Mouse (Mus musculus): ENCODE data around the gene Scfd2. TPM values are rescaled to one million over a fixed set of nuclear protein-coding genes. Genes with fewer than 3 reads are reported as not detected.

The Scfd2 gene
- polyA plus RNA-seq, 1 experiment from 2014 or later, result 17.1 TPM

DNA sequence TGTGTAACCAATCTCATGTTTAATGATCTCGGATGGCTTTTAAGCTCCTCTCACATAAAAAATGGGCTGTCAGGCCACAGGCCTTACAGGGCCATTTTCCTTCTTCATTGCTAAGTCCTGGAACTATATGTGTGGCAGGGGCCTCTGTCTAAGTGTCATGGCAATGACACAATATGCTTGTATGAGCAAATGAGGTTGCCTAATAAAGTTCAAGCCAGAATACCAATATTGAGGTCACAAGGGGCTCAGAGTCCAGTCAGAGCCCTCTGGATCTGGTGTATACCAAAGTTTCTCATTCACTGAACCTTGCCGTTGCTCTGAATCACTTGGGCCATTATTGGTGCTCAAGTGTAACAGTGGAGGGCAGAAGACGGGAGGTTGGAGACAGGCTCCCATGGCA lies 288.9 kb downstream of the Scfd2 start:
- no peak overlapping the region for H3K9ac ChIP-seq
- no peak overlapping the region for H3K4me2 ChIP-seq (replicated peaks)
- H3K4me1 ChIP-seq, result peaks cover 25% of the 10 kb centered on the region
- WGBS, result 62% methylated on average over 3 of the region's 3 CpGs
- no peaks in the 10 kb centered on the region for H3K36me3 ChIP-seq
- H3K27ac ChIP-seq, result no peak overlapping the region
- no peaks in the 10 kb centered on the region for H3K27me3 ChIP-seq
- ATAC-seq (ENCODE audit: low FRiP score, low read depth), result no peak
- no peaks in the 10 kb centered on the region for H3K9me3 ChIP-seq
- no peak overlapping the region for H3K4me3 ChIP-seq

DNA sequence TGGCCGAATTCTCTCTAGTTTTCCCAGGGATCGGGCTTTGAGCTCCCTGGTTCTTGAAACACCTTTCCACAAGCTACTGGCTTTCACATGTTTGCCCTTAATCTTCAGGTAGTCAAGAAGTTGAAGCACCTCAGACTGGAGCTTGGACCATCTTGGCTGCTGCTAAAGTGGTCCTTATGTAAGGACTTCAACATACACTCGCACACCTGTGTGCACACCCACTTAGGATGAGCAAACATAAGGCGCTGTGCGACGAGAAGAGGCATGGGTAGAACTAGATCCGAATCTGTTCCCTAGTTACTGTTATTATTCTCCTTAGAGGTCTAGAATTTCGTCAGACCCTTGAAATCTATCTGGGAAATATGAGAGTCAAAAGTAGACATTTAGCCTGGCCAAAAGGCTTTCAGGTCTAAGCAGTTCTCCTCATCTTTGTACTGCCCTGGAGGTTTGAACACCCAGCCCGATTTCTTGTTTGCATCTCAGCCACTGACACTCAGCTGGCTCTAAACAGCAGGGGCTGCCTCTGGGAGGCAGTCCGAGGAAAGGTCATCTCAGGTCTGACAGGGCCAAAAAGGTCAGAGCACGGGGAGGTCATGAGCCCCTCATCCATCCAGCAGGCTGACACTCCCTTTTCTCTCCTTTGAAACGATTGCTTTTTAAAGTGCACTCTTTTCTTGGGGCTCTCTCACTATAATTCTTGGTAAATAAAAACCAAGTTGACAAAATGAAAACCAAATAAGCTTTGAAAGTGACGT lies 290.5 kb downstream of the Scfd2 start:
- Histone ChIP-seq H3K4me3 (no peak overlapping the region), H3K27ac (no peak overlapping the region), H3K27me3 (no peaks in the 10 kb centered on the region), H3K4me2 (replicated peaks) (no peak overlapping the region), H3K9me3 (no peaks in the 10 kb centered on the region), H3K4me1 (peaks cover 12% of the 10 kb centered on the region; the same call in 1 of the 2 replicates), H3K9ac (no peak overlapping the region), H3K36me3 (no peaks in the 10 kb centered on the region)
- 62% methylated on average over 13 of the region's 13 CpGs for WGBS
- ATAC-seq (ENCODE audit: low FRiP score, low read depth), result no peak

DNA sequence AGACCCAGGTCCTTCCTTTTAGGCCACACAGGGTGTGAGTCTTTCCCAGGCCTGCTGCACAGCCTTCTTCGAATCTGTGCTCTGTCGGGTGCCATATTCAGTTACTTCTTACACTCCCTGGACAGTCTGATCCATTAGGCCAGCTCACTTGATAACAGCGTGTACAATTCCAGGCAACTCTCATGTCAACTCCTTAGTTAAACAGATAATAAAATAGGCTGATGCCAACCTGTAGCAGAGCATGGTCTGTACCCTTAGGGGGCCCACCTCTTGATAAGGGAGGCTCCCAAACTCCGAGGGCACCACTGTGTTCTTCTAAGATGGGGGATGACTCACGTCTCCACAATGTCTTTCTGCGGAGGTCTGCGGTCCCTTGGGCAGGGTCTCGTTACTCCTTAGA lies 291.3 kb downstream of the Scfd2 start:
- no peak for ATAC-seq (ENCODE audit: low FRiP score, low read depth)
- no peaks in the 10 kb centered on the region for H3K27me3 ChIP-seq
- peaks cover 10% of the 10 kb centered on the region; the same call in 1 of the 2 replicates for H3K4me1 ChIP-seq
- no peaks in the 10 kb centered on the region for H3K9me3 ChIP-seq
- no peak overlapping the region for H3K9ac ChIP-seq
- no peak overlapping the region for H3K4me2 ChIP-seq (replicated peaks)
- peak overlapping the region; percentile 6; the same call in 1 of the 2 replicates for H3K27ac ChIP-seq
- H3K4me3 ChIP-seq, result no peak overlapping the region
- WGBS, result 64% methylated on average over 8 of the region's 8 CpGs
- no peaks in the 10 kb centered on the region for H3K36me3 ChIP-seq

DNA sequence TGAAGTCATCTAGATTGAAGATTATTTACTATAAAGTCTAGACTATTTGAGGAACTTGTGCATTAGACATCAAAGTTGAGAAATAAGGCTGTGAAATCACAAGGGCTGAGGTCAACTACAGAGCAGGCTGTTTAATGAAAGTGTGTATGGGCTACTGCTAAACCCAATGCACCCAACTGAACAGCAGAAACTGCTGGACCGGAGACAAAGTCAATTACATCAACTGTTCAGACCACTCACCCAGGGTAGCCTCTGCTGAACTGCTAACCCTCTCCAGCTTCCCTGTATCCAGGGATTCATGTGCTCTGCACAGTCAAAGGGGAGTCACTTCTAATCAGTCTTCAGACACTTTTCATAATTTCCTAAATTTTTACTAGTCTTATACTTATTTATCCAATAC lies 292.2 kb downstream of the Scfd2 start:
- no peaks in the 10 kb centered on the region for H3K36me3 ChIP-seq
- WGBS, result 84% methylated on average over 1 of the region's 1 CpGs
- no peak overlapping the region for H3K9ac ChIP-seq
- no peaks in the 10 kb centered on the region for H3K27me3 ChIP-seq
- no peak for ATAC-seq (ENCODE audit: low FRiP score, low read depth)
- no peak overlapping the region for H3K4me3 ChIP-seq
- peaks cover 7% of the 10 kb centered on the region; the same call in 1 of the 2 replicates for H3K4me1 ChIP-seq
- no peak overlapping the region for H3K4me2 ChIP-seq (replicated peaks)
- H3K27ac ChIP-seq, result no peak overlapping the region
- no peaks in the 10 kb centered on the region for H3K9me3 ChIP-seq

DNA sequence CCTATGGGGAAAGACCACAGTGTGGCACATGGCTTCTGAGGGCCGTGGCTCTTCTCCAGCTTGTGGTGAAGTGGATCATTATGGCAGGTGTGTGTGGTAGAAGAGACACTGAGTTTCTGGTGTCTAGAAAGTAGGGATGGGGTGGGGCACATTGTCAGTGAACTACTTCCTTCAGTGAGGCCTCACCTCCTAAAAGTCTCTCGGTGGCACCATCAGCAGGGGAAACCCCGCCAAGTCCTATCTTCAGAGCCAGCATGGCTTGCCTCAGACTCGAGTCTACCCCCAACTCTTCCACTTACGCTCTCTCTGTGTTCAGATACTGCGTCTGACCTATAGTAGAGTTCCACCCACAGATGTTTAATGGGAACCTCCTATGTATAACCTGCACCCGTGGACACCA lies 297.8 kb downstream of the Scfd2 start:
- no peak overlapping the region for H3K9ac ChIP-seq
- no peak overlapping the region for H3K4me3 ChIP-seq
- H3K27me3 ChIP-seq, result no peaks in the 10 kb centered on the region
- H3K27ac ChIP-seq, result no peak overlapping the region
- H3K9me3 ChIP-seq, result no peaks in the 10 kb centered on the region
- H3K4me1 ChIP-seq, result peaks cover 7% of the 10 kb centered on the region; the same call in 1 of the 2 replicates
- H3K4me2 ChIP-seq (replicated peaks), result no peak overlapping the region
- no peaks in the 10 kb centered on the region for H3K36me3 ChIP-seq
- no peak for ATAC-seq (ENCODE audit: low FRiP score, low read depth)
- 87% methylated on average over 7 of the region's 7 CpGs for WGBS

DNA sequence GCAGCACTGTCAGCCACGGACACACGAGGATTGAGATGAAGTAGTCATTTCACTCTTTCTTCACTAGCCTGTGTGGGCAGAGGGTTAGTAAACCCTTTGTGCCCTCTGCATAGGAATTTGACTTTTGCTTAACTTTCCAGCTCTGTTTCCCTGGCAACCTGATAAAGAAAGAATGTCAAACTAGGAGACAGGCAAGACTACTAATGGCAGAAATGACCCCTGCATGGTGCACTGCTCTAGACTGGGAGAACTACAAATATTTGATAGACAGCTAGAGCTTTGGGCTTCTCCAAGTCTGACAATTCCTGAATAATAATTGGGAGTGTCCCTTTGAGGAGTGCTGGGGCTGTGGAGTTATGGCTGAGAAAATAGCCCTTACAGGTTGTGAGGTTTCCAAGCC lies 301.0 kb downstream of the Scfd2 start:
- Histone ChIP-seq H3K4me1 (peaks cover 7% of the 10 kb centered on the region; the same call in 1 of the 2 replicates), H3K27me3 (no peaks in the 10 kb centered on the region), H3K4me3 (no peak overlapping the region), H3K9me3 (no peaks in the 10 kb centered on the region), H3K36me3 (no peaks in the 10 kb centered on the region), H3K27ac (no peak overlapping the region), H3K4me2 (replicated peaks) (no peak overlapping the region), H3K9ac (no peak overlapping the region)
- no peak for ATAC-seq (ENCODE audit: low FRiP score, low read depth)
- WGBS, result 81% methylated on average over 2 of the region's 2 CpGs

DNA sequence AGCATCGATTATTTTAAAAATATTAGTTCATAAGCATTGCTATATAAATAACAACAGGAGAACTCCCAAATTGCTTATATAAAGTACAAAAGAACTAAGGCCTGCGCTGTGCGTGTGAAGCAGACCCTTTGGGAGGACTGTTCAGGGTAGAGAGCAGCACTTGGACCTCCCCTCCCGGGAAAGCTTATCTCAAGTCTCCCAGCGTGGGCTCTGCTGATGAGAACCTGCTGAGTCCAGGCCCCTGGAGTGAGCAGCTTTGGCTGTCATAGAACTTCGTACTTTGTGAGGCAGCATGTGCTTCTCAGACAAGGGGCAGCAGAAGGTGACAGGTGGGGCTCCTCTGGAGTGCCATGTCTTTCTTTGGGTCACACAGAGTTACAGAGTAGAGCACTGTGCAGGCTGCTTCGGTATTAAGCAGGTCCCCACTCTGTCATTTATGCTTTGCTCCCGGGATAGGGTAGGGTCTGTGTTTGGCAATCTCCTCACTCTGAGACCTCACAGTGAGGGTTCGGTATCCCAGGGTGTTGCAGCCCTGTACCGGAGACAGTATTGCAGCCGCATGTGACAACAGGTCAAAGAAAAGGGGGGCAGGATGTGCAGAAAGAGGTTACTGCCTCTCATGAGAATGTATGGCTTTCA lies 301.7 kb downstream of the Scfd2 start:
- H3K9ac ChIP-seq, result 0 out of 2 replicates have a peak overlapping the region, but pooled peaks have one; percentile 13
- no peak overlapping the region for H3K4me2 ChIP-seq (replicated peaks)
- 65% methylated on average over 11 of the region's 11 CpGs for WGBS
- peaks cover 7% of the 10 kb centered on the region; the same call in 1 of the 2 replicates for H3K4me1 ChIP-seq
- no peak overlapping the region for H3K4me3 ChIP-seq
- no peaks in the 10 kb centered on the region for H3K9me3 ChIP-seq
- H3K27me3 ChIP-seq, result no peaks in the 10 kb centered on the region
- H3K36me3 ChIP-seq, result no peaks in the 10 kb centered on the region
- no peak for ATAC-seq (ENCODE audit: low FRiP score, low read depth)
- no peak overlapping the region for H3K27ac ChIP-seq

DNA sequence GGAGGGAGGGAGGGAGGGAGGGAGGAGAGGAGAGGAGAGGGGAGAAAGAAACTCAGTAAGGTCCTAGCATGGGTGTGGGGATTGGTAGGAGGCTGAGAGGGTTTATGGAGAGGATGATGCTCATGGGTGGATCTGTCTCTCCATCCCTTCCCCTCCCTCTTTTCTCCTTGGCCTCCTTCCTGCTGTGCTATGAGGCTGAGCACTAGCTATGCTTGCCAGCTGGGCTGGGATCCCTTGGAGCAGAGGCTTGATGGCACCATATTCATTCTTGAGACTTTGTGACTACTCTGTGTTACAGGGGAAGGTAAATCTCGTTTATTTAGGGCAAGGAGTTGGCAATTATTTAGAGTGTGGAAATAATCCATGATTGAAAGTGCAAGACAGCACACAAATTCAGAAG lies 302.6 kb downstream of the Scfd2 start:
- H3K4me1 ChIP-seq, result peaks cover 7% of the 10 kb centered on the region; the same call in 1 of the 2 replicates
- H3K4me3 ChIP-seq, result no peak overlapping the region
- whole genome bisulfite sequencing, result 53% methylated on average over 1 of the region's 1 CpGs
- no peak overlapping the region for H3K27ac ChIP-seq
- H3K36me3 ChIP-seq, result no peaks in the 10 kb centered on the region
- H3K9ac ChIP-seq, result no peak overlapping the region
- no peaks in the 10 kb centered on the region for H3K27me3 ChIP-seq
- H3K9me3 ChIP-seq, result no peaks in the 10 kb centered on the region
- ATAC-seq (ENCODE audit: low FRiP score, low read depth), result no peak
- H3K4me2 ChIP-seq (replicated peaks), result no peak overlapping the region

DNA sequence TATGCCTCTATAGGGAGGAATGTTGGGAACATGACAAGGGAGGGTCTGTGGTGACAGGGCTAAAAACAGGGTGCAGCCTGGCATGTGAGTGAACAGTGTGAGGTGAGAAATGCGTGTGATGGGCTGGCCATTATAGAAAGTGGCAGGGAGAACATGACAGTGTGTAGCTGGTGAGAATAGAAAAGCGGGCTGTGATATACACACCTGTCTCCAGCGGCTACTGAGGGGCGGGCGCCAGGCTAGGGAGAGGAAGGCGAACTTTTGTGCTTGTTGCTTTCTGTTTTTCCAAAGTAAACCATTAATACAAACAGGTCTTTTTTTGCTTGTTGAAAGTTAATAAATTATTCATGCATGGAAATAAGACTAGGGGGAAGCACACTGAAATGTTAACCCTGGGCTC lies 304.2 kb downstream of the Scfd2 start:
- Histone ChIP-seq H3K27me3 (no peaks in the 10 kb centered on the region), H3K4me3 (no peak overlapping the region), H3K9ac (no peak overlapping the region), H3K36me3 (no peaks in the 10 kb centered on the region), H3K4me1 (peaks cover 7% of the 10 kb centered on the region; the same call in 1 of the 2 replicates), H3K4me2 (replicated peaks) (no peak overlapping the region), H3K27ac (no peak overlapping the region), H3K9me3 (no peaks in the 10 kb centered on the region)
- no peak for ATAC-seq (ENCODE audit: low FRiP score, low read depth)
- 92% methylated on average over 6 of the region's 6 CpGs for WGBS

DNA sequence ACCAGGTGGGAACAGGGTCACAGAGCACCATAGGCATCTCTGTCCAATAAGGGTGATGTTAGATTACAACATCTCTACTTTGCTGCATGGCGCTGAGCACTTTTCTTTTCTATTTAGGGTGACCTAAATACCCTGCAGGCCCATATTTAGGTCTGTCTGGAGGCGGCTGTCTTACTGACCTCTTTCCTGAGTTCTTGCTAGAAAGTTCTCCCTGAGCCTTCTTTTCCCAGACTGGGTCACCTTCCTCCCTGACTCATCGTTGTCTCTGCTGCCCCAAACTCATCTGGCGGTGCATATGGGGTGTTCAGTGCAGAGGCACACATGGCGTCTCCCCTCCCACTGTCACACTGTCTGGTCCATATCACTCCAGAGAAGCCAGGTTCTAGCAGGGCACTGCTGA lies 305.4 kb downstream of the Scfd2 start:
- H3K4me3 ChIP-seq, result no peak overlapping the region
- H3K9ac ChIP-seq, result no peak overlapping the region
- 89% methylated on average over 5 of the region's 5 CpGs for WGBS
- no peak overlapping the region for H3K27ac ChIP-seq
- no peaks in the 10 kb centered on the region for H3K27me3 ChIP-seq
- H3K9me3 ChIP-seq, result no peaks in the 10 kb centered on the region
- no peak for ATAC-seq (ENCODE audit: low FRiP score, low read depth)
- no peak overlapping the region for H3K4me2 ChIP-seq (replicated peaks)
- H3K4me1 ChIP-seq, result peaks cover 7% of the 10 kb centered on the region; the same call in 1 of the 2 replicates
- no peaks in the 10 kb centered on the region for H3K36me3 ChIP-seq

DNA sequence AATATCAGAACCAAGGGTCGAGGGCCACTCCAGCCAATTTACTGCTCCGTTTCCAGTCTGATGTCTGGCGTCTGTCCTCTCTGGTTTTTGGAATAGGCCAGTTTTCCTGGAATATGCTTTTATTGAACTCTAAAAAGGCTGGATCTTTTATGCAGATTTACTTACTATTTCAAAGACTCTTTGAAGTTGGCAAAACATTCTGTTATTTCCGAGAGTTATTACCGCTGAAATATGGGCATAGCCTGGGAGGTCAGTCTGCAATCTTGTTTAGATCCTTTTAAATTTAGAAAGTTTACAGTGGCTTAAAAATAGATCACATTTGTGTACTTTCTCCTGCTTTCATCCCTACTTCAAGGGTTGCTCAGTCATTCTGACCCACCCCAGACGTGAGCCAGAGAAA lies 307.1 kb downstream of the Scfd2 start:
- H3K4me2 ChIP-seq (replicated peaks), result no peak overlapping the region
- no peak for ATAC-seq (ENCODE audit: low FRiP score, low read depth)
- no peaks in the 10 kb centered on the region for H3K36me3 ChIP-seq
- H3K4me3 ChIP-seq, result no peak overlapping the region
- H3K9ac ChIP-seq, result no peak overlapping the region
- no peak overlapping the region for H3K27ac ChIP-seq
- 75% methylated on average over 6 of the region's 6 CpGs for WGBS
- no peaks in the 10 kb centered on the region for H3K27me3 ChIP-seq
- peaks cover under 1% of the 10 kb centered on the region; the same call in 1 of the 2 replicates for H3K4me1 ChIP-seq
- no peaks in the 10 kb centered on the region for H3K9me3 ChIP-seq

DNA sequence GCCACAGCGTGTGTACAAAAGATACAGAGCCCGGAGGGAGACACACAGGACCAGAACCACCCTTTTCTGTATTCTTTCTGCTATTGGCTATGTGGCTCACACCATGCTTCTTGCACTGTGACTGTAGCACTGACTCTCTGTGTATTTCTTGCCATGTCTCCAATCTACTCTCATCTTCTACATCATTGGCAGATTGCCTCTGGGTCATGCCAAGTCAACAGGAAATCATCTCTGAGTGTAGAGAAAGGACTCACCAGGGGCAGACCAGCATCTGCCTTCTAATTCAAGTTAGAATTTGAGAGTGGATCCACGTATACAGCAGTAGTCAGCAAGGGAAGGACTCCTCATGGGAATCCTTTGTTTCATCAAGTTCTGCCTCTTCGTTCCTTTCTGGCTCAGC lies 308.9 kb downstream of the Scfd2 start:
- WGBS, result 77% methylated on average over 4 of the region's 4 CpGs
- no peaks in the 10 kb centered on the region for H3K36me3 ChIP-seq
- no peak overlapping the region for H3K27ac ChIP-seq
- H3K9ac ChIP-seq, result no peak overlapping the region
- H3K27me3 ChIP-seq, result no peaks in the 10 kb centered on the region
- no peak overlapping the region for H3K4me2 ChIP-seq (replicated peaks)
- no peaks in the 10 kb centered on the region for H3K9me3 ChIP-seq
- ATAC-seq (ENCODE audit: low FRiP score, low read depth), result no peak
- no peak overlapping the region for H3K4me3 ChIP-seq
- peaks cover 16% of the 10 kb centered on the region for H3K4me1 ChIP-seq

Measured in limb, embryonic 13.5 days (tissue).